Mouse (Mus musculus) stomach, postnatal 0 days (tissue): ENCODE results near the gene Igf2. TPM values are rescaled to one million over a fixed set of nuclear protein-coding genes. Genes with fewer than 3 reads are reported as not detected.

Experiments
- ATAC-seq: fragments of 200-750 bp; cut with Nextera tagmentation; 2 replicates; pipeline ENCODE4 v1.8.0; 2017; ENCODE audit not compliant: low FRiP score, low TSS enrichment
- DNase-seq: peaks from one replicate; pipeline ENCODE4 v3.0.0-alpha.2; 2016; ENCODE audit warnings: low spot score
- H3K27ac ChIP-seq: fragments of 300-500 bp; sonication (generic); replicated peaks from 2 replicates; pipeline ENCODE4 v1.5.1; 2014; ENCODE audit warnings: mild to moderate bottlenecking, control low read depth
- H3K27me3 ChIP-seq: fragments of 300-500 bp; sonication (generic); 2 replicates; pipeline ENCODE4 v1.6.1; 2014; ENCODE audit warnings: low read length; ENCODE audit not compliant: control insufficient read depth, insufficient read depth
- H3K36me3 ChIP-seq: fragments of 300-500 bp; sonication (generic); 2 replicates; pipeline ENCODE4 v1.6.1; 2014; ENCODE audit warnings: low read length, mixed read lengths; ENCODE audit not compliant: control insufficient read depth, insufficient read depth
- H3K4me1 ChIP-seq: fragments of 300-500 bp; sonication (generic); replicated peaks from 2 replicates; pipeline ENCODE4 v1.6.1; 2014; ENCODE audit warnings: antibody characterized with exemption; ENCODE audit not compliant: control insufficient read depth, insufficient read depth
- H3K4me2 ChIP-seq: fragments of 300-500 bp; sonication (generic); replicated peaks from 2 replicates; pipeline ENCODE4 v1.6.1; 2014; ENCODE audit warnings: low read depth, mild to moderate bottlenecking, control low read depth, moderate library complexity
- H3K4me3 ChIP-seq: fragments of 300-500 bp; sonication (generic); 2 replicates; pipeline ENCODE4 v1.5.1; 2014; ENCODE audit warnings: low read depth, low read length, control low read depth
- H3K9ac ChIP-seq: fragments of 300-500 bp; sonication (generic); 2 replicates; pipeline ENCODE4 v1.6.1; 2014; ENCODE audit warnings: mild to moderate bottlenecking, low read length, control low read depth, mixed read lengths
- H3K9me3 ChIP-seq: fragments of 300-500 bp; sonication (generic); 2 replicates; pipeline ENCODE4 v1.6.1; 2016; ENCODE audit warnings: low read length; ENCODE audit not compliant: control insufficient read depth
- CTCF ChIP-seq: IDR thresholded peaks from 2 replicates; pipeline ENCODE4 v1.5.1; 2016; ENCODE audit warnings: antibody characterized with exemption, low read depth, mild to moderate bottlenecking, moderate library complexity
- EP300 ChIP-seq: optimal IDR thresholded peaks from 2 replicates; pipeline ENCODE3; 2016; ENCODE audit warnings: antibody characterized with exemption
- WGBS: fragments of 180-500 bp; shearing (Covaris S2); extraction: QIAGEN DNeasy Blood & Tissue Kit; methylation state at CpG from one replicate; pipeline ENCODE4 v1.1.7; 2014; 5-methylcytosine and 5-hydroxymethylcytosine counted together
- microRNA counts: library from miRNA; unstranded; fragments of <30 nt; microRNA quantifications from one replicate; lab custom pipeline; 2015
- microRNA-seq: library from miRNA; unstranded; fragments of <30 nt; microRNA quantifications from one replicate; pipeline ENCODE4, GENCODE M21; 2016
- polyA plus RNA-seq: library from polyadenylated mRNA; unstranded; fragments of >200 nt; fragmentation: Nextera tagmentation; extraction: Ambion mirVana; gene quantifications from 2 replicates; pipeline ENCODE4 v1.2.1, GENCODE M21; 2015

Gene Igf2
- polyA plus RNA-seq, 1 experiment from 2014 or later = 390 TPM

DNA sequence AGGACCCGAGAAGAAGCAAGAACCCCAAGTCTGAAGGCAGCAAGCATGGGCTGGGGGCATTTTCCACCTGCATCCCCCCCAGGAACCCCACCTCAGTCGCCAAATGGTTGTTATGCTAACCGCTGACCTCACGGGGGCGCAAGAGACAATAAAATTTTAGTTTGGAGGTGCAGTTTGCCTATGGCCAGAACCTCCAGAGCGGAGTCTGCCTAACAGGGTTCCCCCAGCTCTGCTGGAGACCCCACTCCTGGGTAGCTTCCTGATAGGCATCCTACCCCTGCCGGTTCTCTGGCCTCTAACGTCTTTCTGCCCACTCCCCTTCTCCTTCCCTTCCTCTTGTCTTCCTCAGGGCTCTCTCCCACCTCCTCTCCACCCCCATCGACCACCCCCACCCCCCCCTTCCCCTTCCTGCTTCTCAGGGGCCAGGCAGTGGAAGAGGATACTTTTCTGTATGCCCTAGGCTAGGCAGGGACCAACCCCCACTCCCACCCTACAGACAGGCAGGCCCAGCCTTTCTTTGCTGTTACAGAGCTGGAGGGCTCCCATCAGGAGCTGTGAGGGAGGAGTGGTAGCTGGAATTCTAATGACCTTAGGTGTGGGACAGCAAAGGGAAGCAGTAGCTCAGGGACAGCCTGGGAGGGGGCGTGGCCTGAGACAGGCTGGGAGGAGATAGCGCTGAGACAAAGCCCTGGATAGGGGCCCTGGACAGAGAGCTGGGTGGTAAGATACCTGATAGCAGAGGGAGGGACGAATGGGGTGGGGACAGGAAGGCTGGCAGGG, 55.8 kb downstream of the Igf2 start:
- H3K4me1 ChIP-seq = 0 out of 2 replicates have a peak, but pooled peaks cover 2% of the 10 kb centered on the region
- H3K27ac ChIP-seq = no peak overlapping the region
- H3K4me2 ChIP-seq = peak overlapping the region; percentile 27; the same call in 1 of the 2 replicates
- ATAC-seq (peak; percentile 66; the same call in 1 of the 2 replicates), DNase-seq (peak; percentile 71)
- no peaks in the 10 kb centered on the region for H3K36me3 ChIP-seq
- WGBS = 4% methylated on average over 12 of the region's 12 CpGs
- peak; percentile 81 for TF ChIP-seq CTCF
- no peak for TF ChIP-seq EP300
- H3K27me3 ChIP-seq = no peaks in the 10 kb centered on the region
- H3K9ac ChIP-seq = no peak overlapping the region
- H3K9me3 ChIP-seq = no peaks in the 10 kb centered on the region
- no peak overlapping the region for H3K4me3 ChIP-seq

DNA sequence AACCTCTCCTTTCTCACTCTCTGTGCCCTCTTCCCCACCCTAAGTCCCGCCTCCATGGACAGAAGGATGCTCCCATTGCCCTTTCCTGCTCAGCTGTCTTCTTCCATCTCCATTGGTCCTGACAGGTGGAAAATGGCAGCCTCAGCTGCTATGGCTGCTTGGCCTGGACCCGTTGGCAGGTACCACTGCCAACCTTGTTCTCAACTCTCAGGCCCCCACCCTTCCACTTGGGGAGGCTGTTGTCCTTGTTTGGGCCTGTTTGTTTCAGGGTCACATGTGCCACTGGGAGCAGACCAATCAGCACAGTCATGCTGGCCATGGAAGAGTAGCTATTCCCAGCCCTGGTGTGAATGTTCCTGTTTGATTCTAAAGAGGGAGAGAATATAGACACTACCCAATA, 65.7 kb downstream of the Igf2 start:
- WGBS = 83% methylated on average over 2 of the region's 2 CpGs
- H3K4me2 ChIP-seq = no peak overlapping the region
- TF ChIP-seq CTCF = no peak
- H3K36me3 ChIP-seq = no peaks in the 10 kb centered on the region
- no peak for ATAC-seq
- H3K9me3 ChIP-seq = no peaks in the 10 kb centered on the region
- H3K9ac ChIP-seq = no peak overlapping the region
- H3K4me1 ChIP-seq = no peaks in the 10 kb centered on the region
- H3K4me3 ChIP-seq = no peak overlapping the region
- no peak overlapping the region for H3K27ac ChIP-seq
- no peaks in the 10 kb centered on the region for H3K27me3 ChIP-seq
- DNase-seq = no peak

MicroRNAs encoded within 50 kb of the gene (microRNA counts, 519-probe panel; counts per million panel counts)
- microRNA mmu-miR-483 (lab: Ali Mortazavi, UCI) = not detected

Small RNAs within 50 kb of the gene (microRNA-seq; reads per million reads assigned to microRNA genes)
- 1,004 reads per million, percentile 72 among the genes with 10 or more reads in this experiment for gene Mir483

Other genes with a start within 250 kb of the Igf2 start
- 70.7 and 78.9 TPM in 2 replicates for gene Syt8, start 232.0 kb downstream of the Igf2 start, polyA plus RNA-seq
- 19.1 and 19.6 TPM in 2 replicates for gene Tnni2, start 225.0 kb downstream of the Igf2 start, polyA plus RNA-seq
- gene Lsp1, start 206.0 kb downstream of the Igf2 start, polyA plus RNA-seq = 107 and 110 TPM in 2 replicates
- gene Tnnt3, start 168.0 kb downstream of the Igf2 start, polyA plus RNA-seq = 8.0 and 11.7 TPM in 2 replicates
- gene Mrpl23, start 134.1 kb downstream of the Igf2 start, polyA plus RNA-seq = 17.7 and 19.4 TPM in 2 replicates
- not detected in 2 replicates for gene Gm49394, start 3.1 kb upstream of the Igf2 start, polyA plus RNA-seq
- gene Ins2, start 76.6 kb upstream of the Igf2 start, polyA plus RNA-seq = 1.7 and 6.5 TPM in 2 replicates